Mouse (Mus musculus) liver, embryonic 13.5 days (tissue): ENCODE data around the gene Tmem106a. TPM values are rescaled to one million over a fixed set of nuclear protein-coding genes. Genes with fewer than 3 reads are reported as not detected.

Experiments used
- polyA plus RNA-seq: library from polyadenylated mRNA; unstranded; fragments of >200 nt; fragmentation: Nextera tagmentation; extraction: Ambion mirVana; gene quantifications from 2 replicates; pipeline ENCODE4 v1.2.1, GENCODE M21; 2015

Tmem106a gene
- polyA plus RNA-seq, 1 experiment from 2014 or later: 5.7 TPM

Other genes with a start within 250 kb of the Tmem106a start
- not detected in 2 replicates for gene G6pc, start 214.7 kb upstream of the Tmem106a start, polyA plus RNA-seq
- 63.2 and 63.7 TPM in 2 replicates for gene Aarsd1, start 164.6 kb upstream of the Tmem106a start, polyA plus RNA-seq
- 3.7 TPM in 2 replicates for gene Gm27029, start 157.4 kb upstream of the Tmem106a start, polyA plus RNA-seq
- gene Rundc1, start 157.2 kb upstream of the Tmem106a start, polyA plus RNA-seq: 6.0 and 6.9 TPM in 2 replicates
- gene Ptges3l, start 156.9 kb upstream of the Tmem106a start, polyA plus RNA-seq: 0.66 and 1.2 TPM in 2 replicates
- gene Rpl27, start 139.9 kb upstream of the Tmem106a start, polyA plus RNA-seq: 344 and 360 TPM in 2 replicates
- gene Ifi35, start 133.8 kb upstream of the Tmem106a start, polyA plus RNA-seq: 31.4 and 33.0 TPM in 2 replicates
- gene Rnd2, start 117.2 kb upstream of the Tmem106a start, polyA plus RNA-seq: 3.1 and 3.4 TPM in 2 replicates
- gene Vat1, start 116.0 kb upstream of the Tmem106a start, polyA plus RNA-seq: 8.8 and 8.9 TPM in 2 replicates
- 11.9 and 15.9 TPM in 2 replicates for gene Brca1, start 30.3 kb upstream of the Tmem106a start, polyA plus RNA-seq
- gene Nbr1, start 30.1 kb upstream of the Tmem106a start, polyA plus RNA-seq: 32.3 and 43.3 TPM in 2 replicates
- gene Gm11634, start 17.0 kb downstream of the Tmem106a start, polyA plus RNA-seq: not detected in 2 replicates
- gene Rdm1, start 45.0 kb downstream of the Tmem106a start, polyA plus RNA-seq: 8.3 and 8.6 TPM in 2 replicates
- gene Arl4d, start 83.3 kb downstream of the Tmem106a start, polyA plus RNA-seq: 1.1 TPM in 2 replicates
- 19.0 and 20.5 TPM in 2 replicates for gene Dhx8, start 150.7 kb downstream of the Tmem106a start, polyA plus RNA-seq
- 0.40 and 0.50 TPM in 2 replicates for gene Etv4, start 203.1 kb downstream of the Tmem106a start, polyA plus RNA-seq